ENCODE assay signal across 11 mouse cellular contexts in the genomic region with DNA sequence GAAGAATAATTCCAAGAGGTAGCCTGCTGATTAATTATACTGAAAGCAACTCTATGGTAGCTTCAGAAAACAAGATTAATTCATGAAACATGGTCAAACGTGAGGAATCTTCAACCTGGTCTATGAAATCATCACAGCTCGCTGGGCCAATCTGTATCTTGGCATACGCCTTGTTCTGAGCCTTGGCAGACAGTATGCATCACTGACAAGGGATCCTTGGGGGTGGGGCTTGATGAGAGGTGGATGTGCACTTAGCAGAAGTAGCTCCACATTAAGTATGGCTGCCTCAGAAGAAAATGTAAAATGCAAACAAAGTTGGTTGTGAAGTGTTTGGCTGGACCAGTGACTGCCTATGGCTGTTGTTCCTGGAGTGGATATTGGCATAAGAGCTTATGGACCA.
A peak's percentile ranks its signal among the peaks of the same experiment; 100 is the strongest.
DNase-seq lines count a peak whose midpoint lies in the region; TF ChIP-seq lines count a peak whose summit lies in the region.
"Had no signal": no experiment of that assay in that cellular context is flagged by ENCODE, and none has a peak within 500 bp of the region (broad histone marks: within the 10 kb centered on the region; RNA-seq: fewer than 3 reads in every experiment).

No protein-coding gene starts in this region.

- no peak for TF ChIP-seq CTCF in brain, embryonic 14.5 days (IDR thresholded peaks at IDR 0.05; ENCODE audit: borderline replicate concordance, extremely low read depth, insufficient read depth, insufficient read length)

- peak; percentile 75 to 80 for DNase-seq in cerebellum, postnatal 10 days
- no peak for DNase-seq in cerebellum, adult 11 months
- peak; percentile 52 for DNase-seq in heart, adult 11 months
- no peak for DNase-seq in heart, adult 18-20 months
- DNase-seq in 3T3-L1 (ENCODE audit: low read depth, low spot score): peak; percentile 24
- peak; percentile 63 for DNase-seq in brain, embryonic 14.5 days (ENCODE audit: low read depth)
- no peak for DNase-seq in adrenal gland, postnatal 36 days
- DNase-seq: adrenal gland, adult 2 months; adrenal gland, postnatal 25 days; gastrocnemius, postnatal 10 days; kidney, adult 8-10 months had no signal

- no peak for TF ChIP-seq POLR2A in brain, embryonic 14.5 days (IDR thresholded peaks at IDR 0.05; ENCODE audit: borderline replicate concordance, extremely low read depth, insufficient read depth, insufficient read length, poor library complexity, severe bottlenecking)

Comparison
In these comparisons a context has a peak if more than half of its experiments do, and no peak if none do; other contexts are left out.
1. DNase-seq: peak in cerebellum, postnatal 10 days (2 of 2), heart, adult 11 months (single experiment), 3T3-L1 (single experiment) and brain, embryonic 14.5 days (single experiment); none in cerebellum, adult 11 months (single experiment), heart, adult 18-20 months (0 of 2) and adrenal gland, postnatal 36 days (0 of 2).